Mouse (Mus musculus) lung, postnatal 0 days (tissue): Measurements from ENCODE around the gene Camta1.

Experiments used
- CTCF ChIP-seq: IDR thresholded peaks from 2 replicates; pipeline ENCODE4 v1.5.1; 2016; ENCODE audit warnings: antibody characterized with exemption, mild to moderate bottlenecking
- EP300 ChIP-seq: IDR thresholded peaks from 2 replicates; pipeline ENCODE4 v1.6.1; 2016; ENCODE audit warnings: antibody characterized with exemption, mild to moderate bottlenecking, control low read depth

DNA sequence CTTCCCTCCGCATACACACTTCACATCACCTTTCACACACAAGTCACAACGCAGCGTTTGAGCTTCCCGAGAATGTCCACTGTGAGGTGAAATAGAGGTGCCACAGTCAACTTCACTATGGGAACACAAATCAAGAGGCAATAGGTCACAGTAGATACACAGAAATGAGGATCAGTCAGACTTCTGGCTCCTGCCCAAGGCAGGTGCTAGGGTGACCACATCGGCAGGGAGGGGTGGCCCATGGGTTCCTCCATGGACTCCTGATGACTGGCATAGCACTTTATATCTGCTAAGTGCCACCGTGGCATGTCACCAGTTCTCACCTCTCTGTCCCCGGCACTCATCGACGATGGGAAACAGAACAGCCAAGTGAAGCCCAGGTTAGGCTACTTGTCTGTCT is 863.0 kb downstream of the Camta1 start:
- no peak for TF ChIP-seq EP300
- no peak for TF ChIP-seq CTCF
